Mouse (Mus musculus) kidney, postnatal 0 days (tissue): Measurements from ENCODE around the gene Wiz. TPM values are rescaled to one million over a fixed set of nuclear protein-coding genes. Genes with fewer than 3 reads are reported as not detected.

Source experiments
- ATAC-seq: fragments of 200-750 bp; cut with Nextera tagmentation; replicated peaks from 2 replicates; pipeline ENCODE4 v1.8.0; 2017; ENCODE audit warnings: low read depth, moderate number of reproducible peaks, moderate TSS enrichment, moderate library complexity; ENCODE audit not compliant: low FRiP score
- DNase-seq: peaks from one replicate; pipeline ENCODE4 v3.0.0-alpha.2; 2016; ENCODE audit warnings: low spot score
- H3K27ac ChIP-seq: fragments of 300-500 bp; sonication (generic); 2 replicates; pipeline ENCODE4 v1.5.1; 2014; ENCODE audit warnings: mild to moderate bottlenecking
- H3K27me3 ChIP-seq: fragments of 300-500 bp; sonication (generic); 2 replicates; pipeline ENCODE4 v1.6.1; 2014; ENCODE audit warnings: low read length, mixed read lengths; ENCODE audit not compliant: insufficient read depth
- H3K36me3 ChIP-seq: fragments of 300-500 bp; sonication (generic); 2 replicates; pipeline ENCODE4 v1.6.1; 2014; ENCODE audit warnings: low read length, mixed read lengths; ENCODE audit not compliant: insufficient read depth
- H3K4me1 ChIP-seq: fragments of 300-500 bp; sonication (generic); replicated peaks from 2 replicates; pipeline ENCODE4 v1.6.1; 2014; ENCODE audit warnings: antibody characterized with exemption, low read length, mixed read lengths; ENCODE audit not compliant: insufficient read depth
- H3K4me2 ChIP-seq: fragments of 300-500 bp; sonication (generic); 2 replicates; pipeline ENCODE4 v1.6.1; 2014; ENCODE audit warnings: mild to moderate bottlenecking, low read length, moderate library complexity, mixed read lengths
- H3K4me3 ChIP-seq: fragments of 300-500 bp; sonication (generic); replicated peaks from 2 replicates; pipeline ENCODE4 v1.5.1; 2014; ENCODE audit warnings: low read depth, low read length
- H3K9ac ChIP-seq: fragments of 300-500 bp; sonication (generic); 2 replicates; pipeline ENCODE4 v1.6.1; 2014; ENCODE audit warnings: low read depth, low read length
- H3K9me3 ChIP-seq: fragments of 300-500 bp; sonication (generic); replicated peaks from 2 replicates; pipeline ENCODE4 v1.6.1; 2016; ENCODE audit warnings: low read length, inconsistent platforms, mixed read lengths
- CTCF ChIP-seq: IDR thresholded peaks from 2 replicates; pipeline ENCODE4 v1.5.1; 2016; ENCODE audit warnings: antibody characterized with exemption, low read depth, mild to moderate bottlenecking, moderate library complexity
- WGBS: fragments of 180-500 bp; shearing (Covaris S2); extraction: QIAGEN DNeasy Blood & Tissue Kit; methylation state at CpG from one replicate; pipeline ENCODE4 v1.1.7; 2014; 5-methylcytosine and 5-hydroxymethylcytosine counted together
- polyA plus RNA-seq: library from polyadenylated mRNA; unstranded; fragments of >200 nt; fragmentation: Nextera tagmentation; extraction: Ambion mirVana; gene quantifications from 2 replicates; pipeline ENCODE4 v1.2.1, GENCODE M21; 2015

Wiz gene
- polyA plus RNA-seq = 18.6 and 20.8 TPM in 2 replicates

GRCm38 (mm10) chr17:32389101-32389659 is at the start of gene Wiz:
TSS of gene Wiz (minus strand) at chr17:32389439.
- Histone ChIP-seq H3K4me1 (peaks cover 7% of the 10 kb centered on the region; the same call in 1 of the 2 replicates), H3K4me3 (peak within 1 kb of the TSS; percentile 80), H3K27me3 (0 out of 2 replicates have a peak, but pooled peaks cover 9% of the 10 kb centered on the region), H3K27ac (peak within 1 kb of the TSS; percentile 88), H3K36me3 (0 out of 2 replicates have a peak, but pooled peaks cover 4% of the 10 kb centered on the region), H3K4me2 (peak within 1 kb of the TSS; percentile 100), H3K9me3 (no peaks in the 10 kb centered on the region), H3K9ac (peak within 1 kb of the TSS; percentile 87)
- ATAC-seq (peak; percentile 87), DNase-seq (peak; percentile 93)
- no peak for TF ChIP-seq CTCF
- WGBS = under 1% methylated on average over 26 of the region's 44 CpGs

GRCm38 (mm10) chr17:32437106-32437505 is 47.9 kb upstream of the Wiz start:
- Histone ChIP-seq H3K9me3 (no peaks in the 10 kb centered on the region), H3K9ac (no peak overlapping the region), H3K4me2 (no peak overlapping the region), H3K27ac (no peak overlapping the region), H3K4me3 (no peak overlapping the region), H3K4me1 (no peaks in the 10 kb centered on the region), H3K27me3 (no peaks in the 10 kb centered on the region), H3K36me3 (no peaks in the 10 kb centered on the region)
- no peak for ATAC-seq
- WGBS = 92% methylated on average over 4 of the region's 4 CpGs
- no peak for DNase-seq
- TF ChIP-seq CTCF = no peak

GRCm38 (mm10) chr17:32435151-32435550 is 45.9 kb upstream of the Wiz start:
- Histone ChIP-seq H3K4me1 (no peaks in the 10 kb centered on the region), H3K27ac (no peak overlapping the region), H3K4me2 (no peak overlapping the region), H3K9ac (no peak overlapping the region), H3K27me3 (no peaks in the 10 kb centered on the region), H3K9me3 (no peaks in the 10 kb centered on the region), H3K4me3 (no peak overlapping the region), H3K36me3 (no peaks in the 10 kb centered on the region)
- DNase-seq (no peak), ATAC-seq (no peak)
- no peak for TF ChIP-seq CTCF
- 45% methylated on average over 5 of the region's 5 CpGs for WGBS

- ATAC-seq = no peak
- Histone ChIP-seq H3K27me3 (no peaks in the 10 kb centered on the region), H3K4me1 (no peaks in the 10 kb centered on the region), H3K4me3 (no peak overlapping the region), H3K9ac (no peak overlapping the region), H3K27ac (no peak overlapping the region), H3K9me3 (no peaks in the 10 kb centered on the region), H3K36me3 (no peaks in the 10 kb centered on the region), H3K4me2 (no peak overlapping the region)
- WGBS = 39% methylated on average over 4 of the region's 4 CpGs
- DNase-seq = no peak
- no peak for TF ChIP-seq CTCF
Observed at GRCm38 (mm10) chr17:32434324-32434723, 45.1 kb upstream of the Wiz start.

GRCm38 (mm10) chr17:32431972-32432371 is 42.7 kb upstream of the Wiz start:
- H3K9me3 ChIP-seq = no peaks in the 10 kb centered on the region
- H3K27ac ChIP-seq = no peak overlapping the region
- no peaks in the 10 kb centered on the region for H3K4me1 ChIP-seq
- no peak overlapping the region for H3K4me3 ChIP-seq
- TF ChIP-seq CTCF = peak; percentile 82
- DNase-seq (peak; percentile 82), ATAC-seq (no peak)
- H3K27me3 ChIP-seq = no peaks in the 10 kb centered on the region
- H3K36me3 ChIP-seq = no peaks in the 10 kb centered on the region
- WGBS = 62% methylated on average over 3 of the region's 3 CpGs
- H3K9ac ChIP-seq = no peak overlapping the region
- H3K4me2 ChIP-seq = no peak overlapping the region

GRCm38 (mm10) chr17:32426610-32427009 is 37.4 kb upstream of the Wiz start:
- no peak for ATAC-seq
- TF ChIP-seq CTCF = no peak
- Histone ChIP-seq H3K4me1 (no peaks in the 10 kb centered on the region), H3K27me3 (no peaks in the 10 kb centered on the region), H3K4me2 (no peak overlapping the region), H3K9ac (no peak overlapping the region), H3K36me3 (no peaks in the 10 kb centered on the region), H3K9me3 (no peaks in the 10 kb centered on the region), H3K4me3 (no peak overlapping the region), H3K27ac (no peak overlapping the region)
- DNase-seq = no peak

- no peak within 1 kb of the TSS for H3K4me2 ChIP-seq
- H3K36me3 ChIP-seq = no peaks in the 10 kb centered on the region
- H3K9ac ChIP-seq = no peak within 1 kb of the TSS
- ATAC-seq (no peak), DNase-seq (no peak)
- no peaks in the 10 kb centered on the region for H3K27me3 ChIP-seq
- WGBS = 91% methylated on average over 2 of the region's 2 CpGs
- no peak within 1 kb of the TSS for H3K4me3 ChIP-seq
- H3K4me1 ChIP-seq = no peaks in the 10 kb centered on the region
- no peak for TF ChIP-seq CTCF
- H3K9me3 ChIP-seq = no peaks in the 10 kb centered on the region
- H3K27ac ChIP-seq = no peak within 1 kb of the TSS
Observed at GRCm38 (mm10) chr17:32424034-32424433, 34.8 kb upstream of the Wiz start, which contains the start of gene Pglyrp2. TSS of gene Pglyrp2 (minus strand) at chr17:32424167.
